Comparison of ENCODE assay signal across 12 mouse cellular contexts in genomic region chr13:41334641-41335000, GRCm38 (mm10).
DNase-seq lines count a peak whose midpoint lies in the region; ATAC-seq and TF ChIP-seq lines count a peak whose summit lies in the region.
"Had no signal": no experiment of that assay in that cellular context is flagged by ENCODE, and none has a peak within 500 bp of the region (broad histone marks: within the 10 kb centered on the region; RNA-seq: fewer than 3 reads in every experiment).

No protein-coding gene starts in this region.

- TF ChIP-seq CTCF in hindbrain, postnatal 0 days (IDR thresholded peaks at IDR 0.05; ENCODE audit: low read depth) = no peak
- no peak for TF ChIP-seq CTCF in embryonic fibroblast, embryonic 13.5 days (IDR thresholded peaks at IDR 0.05; ENCODE audit: borderline replicate concordance, insufficient read depth, low read length)

- H3K4me1 ChIP-seq in hindbrain, postnatal 0 days (ENCODE audit: insufficient read depth, low read length) = peaks cover 4% of the 10 kb centered on the region
- peaks cover 29% of the 10 kb centered on the region for H3K4me1 ChIP-seq in hindbrain, embryonic 10.5 days (replicated peaks)
- peaks cover 48% of the 10 kb centered on the region for H3K4me1 ChIP-seq in embryonic fibroblast, embryonic 13.5 days (ENCODE audit: control insufficient read depth, insufficient read depth, low read length)

- no peak overlapping the region; the same call in 1 of the 2 replicates for H3K27ac ChIP-seq in hindbrain, postnatal 0 days
- no peak overlapping the region for H3K27ac ChIP-seq in hindbrain, embryonic 10.5 days
- peak overlapping the region; percentile 87 for H3K27ac ChIP-seq in embryonic fibroblast, embryonic 13.5 days (ENCODE audit: insufficient read depth, low read length)
- H3K27ac ChIP-seq: embryonic facial prominence, embryonic 12.5 days; limb, embryonic 15.5 days had no signal

- ATAC-seq in hindbrain, postnatal 0 days = no peak

- H3K4me2 ChIP-seq in hindbrain, postnatal 0 days (ENCODE audit: low read depth, low read length) = no peak overlapping the region
- H3K4me2 ChIP-seq: embryonic facial prominence, embryonic 12.5 days; limb, embryonic 15.5 days had no signal

- no peaks in the 10 kb centered on the region for H3K9me3 ChIP-seq in hindbrain, postnatal 0 days (ENCODE audit: low read length)
- no peaks in the 10 kb centered on the region for H3K9me3 ChIP-seq in hindbrain, embryonic 10.5 days
- H3K9me3 ChIP-seq: embryonic facial prominence, embryonic 12.5 days; limb, embryonic 15.5 days had no signal

- no peak for TF ChIP-seq POLR2A in embryonic fibroblast, embryonic 13.5 days (IDR thresholded peaks at IDR 0.05; ENCODE audit: low read depth, low read length)

- H3K27me3 ChIP-seq in hindbrain, postnatal 0 days (ENCODE audit: insufficient read depth, low read length) = no peaks in the 10 kb centered on the region
- no peaks in the 10 kb centered on the region for H3K27me3 ChIP-seq in hindbrain, embryonic 10.5 days (ENCODE audit: insufficient read depth, poor library complexity, severe bottlenecking)
- H3K27me3 ChIP-seq: embryonic facial prominence, embryonic 12.5 days; limb, embryonic 15.5 days had no signal

- peak; percentile 54 for DNase-seq in hindbrain, postnatal 0 days (ENCODE audit: low spot score)
- no peak for DNase-seq in hindbrain, embryonic 10.5 days (ENCODE audit: low spot score)
- peak; percentile 69 to 70 for DNase-seq in heart, postnatal 10 days
- DNase-seq in kidney, postnatal 36 days = peak; percentile 78 to 83
- DNase-seq in left cerebral cortex, postnatal 14 days (ENCODE audit: low spot score in 2 of 2) = no peak
- DNase-seq in left cerebral cortex, postnatal 25 days (ENCODE audit: low spot score in 2 of 2) = no peak
- DNase-seq in yolk sac, embryonic 10.5 days (ENCODE audit: low spot score) = no peak
- DNase-seq: cerebellum, postnatal 14 days; layer of hippocampus, postnatal 36 days had no signal

- no peak overlapping the region for H3K9ac ChIP-seq in hindbrain, postnatal 0 days (replicated peaks; ENCODE audit: low read length)
- H3K9ac ChIP-seq: embryonic facial prominence, embryonic 12.5 days; limb, embryonic 15.5 days had no signal

- intact Hi-C loops in heart, postnatal 10 days (cut with DNase I) = no loop called here
- intact Hi-C loops in left cerebral cortex, postnatal 14 days (cut with DNase I) = no loop called here
- intact Hi-C loops in left cerebral cortex, postnatal 25 days (cut with DNase I) = no loop called here

- no peak overlapping the region for H3K4me3 ChIP-seq in hindbrain, postnatal 0 days (ENCODE audit: low read length)
- H3K4me3 ChIP-seq in hindbrain, embryonic 10.5 days = no peak overlapping the region
- no peak overlapping the region for H3K4me3 ChIP-seq in embryonic fibroblast, embryonic 13.5 days (ENCODE audit: insufficient read depth, low read length)
- H3K4me3 ChIP-seq: embryonic facial prominence, embryonic 12.5 days; limb, embryonic 15.5 days had no signal

- H3K36me3 ChIP-seq in hindbrain, postnatal 0 days (ENCODE audit: insufficient read depth, low read length) = no peaks in the 10 kb centered on the region
- H3K36me3 ChIP-seq in hindbrain, embryonic 10.5 days = peaks cover 61% of the 10 kb centered on the region

- 56% methylated on average over 5 of the region's 5 CpGs for WGBS in hindbrain, postnatal 0 days
- 94% methylated on average over 5 of the region's 5 CpGs for WGBS in hindbrain, embryonic 10.5 days

Comparison
In these comparisons a context has a peak if more than half of its experiments do, and no peak if none do; other contexts are left out.
1. DNase-seq: peak in hindbrain, postnatal 0 days (single experiment), heart, postnatal 10 days (2 of 2) and kidney, postnatal 36 days (2 of 2); none in hindbrain, embryonic 10.5 days (single experiment), left cerebral cortex, postnatal 14 days (0 of 2), left cerebral cortex, postnatal 25 days (0 of 2) and yolk sac, embryonic 10.5 days (single experiment).